Mouse (Mus musculus) embryonic facial prominence, embryonic 14.5 days (tissue): ENCODE measurements around the gene B3gat2. TPM values are rescaled to one million over a fixed set of nuclear protein-coding genes. Genes with fewer than 3 reads are reported as not detected.

Experiments
- ATAC-seq: fragments of 200-750 bp; cut with Nextera tagmentation; 2 replicates; pipeline ENCODE4 v1.8.0; 2017; ENCODE audit warnings: low read depth, moderate number of reproducible peaks, moderate TSS enrichment
- DNase-seq: peaks from one replicate; pipeline ENCODE4 v3.0.0-alpha.2; 2015; ENCODE audit warnings: low spot score
- H3K27ac ChIP-seq: fragments of 300-500 bp; sonication (generic); replicated peaks from 2 replicates; pipeline ENCODE4 v1.5.1; 2014; ENCODE audit warnings: low read depth, mild to moderate bottlenecking, low read length, moderate library complexity
- H3K27me3 ChIP-seq: fragments of 300-500 bp; sonication (generic); replicated peaks from 2 replicates; pipeline ENCODE4 v1.6.1; 2014; ENCODE audit warnings: low read length; ENCODE audit not compliant: control insufficient read depth, insufficient read depth
- H3K36me3 ChIP-seq: fragments of 300-500 bp; sonication (generic); 2 replicates; pipeline ENCODE4 v1.6.1; 2014; ENCODE audit warnings: low read length, mixed read lengths; ENCODE audit not compliant: control insufficient read depth, insufficient read depth
- H3K4me1 ChIP-seq: fragments of 300-500 bp; sonication (generic); 2 replicates; pipeline ENCODE4 v1.6.1; 2014; ENCODE audit warnings: antibody characterized with exemption, low read length; ENCODE audit not compliant: control insufficient read depth, insufficient read depth
- H3K4me2 ChIP-seq: fragments of 300-500 bp; sonication (generic); 2 replicates; pipeline ENCODE4 v1.6.1; 2014; ENCODE audit warnings: low read depth, mild to moderate bottlenecking, low read length, moderate library complexity, mixed read lengths
- H3K4me3 ChIP-seq: fragments of 300-500 bp; sonication (generic); 2 replicates; pipeline ENCODE4 v1.5.1; 2014; ENCODE audit warnings: low read depth, mild to moderate bottlenecking, low read length
- H3K9ac ChIP-seq: fragments of 300-500 bp; sonication (generic); 2 replicates; pipeline ENCODE4 v1.6.1; 2014; ENCODE audit warnings: low read depth, mild to moderate bottlenecking, low read length, moderate library complexity, mixed read lengths
- H3K9me3 ChIP-seq: fragments of 300-500 bp; sonication (generic); 2 replicates; pipeline ENCODE4 v1.6.1; 2016; ENCODE audit warnings: low read length; ENCODE audit not compliant: control insufficient read depth
- WGBS: fragments of 180-500 bp; shearing (Covaris S2); extraction: QIAGEN DNeasy Blood & Tissue Kit; methylation state at CpG from one replicate; pipeline ENCODE4 v1.1.7; 2014; 5-methylcytosine and 5-hydroxymethylcytosine counted together
- polyA plus RNA-seq: library from polyadenylated mRNA; unstranded; fragments of >200 nt; fragmentation: Nextera tagmentation; extraction: Ambion mirVana; gene quantifications from 2 replicates; pipeline ENCODE4 v1.2.1, GENCODE M21; 2014

B3gat2 gene
- polyA plus RNA-seq, 1 experiment from 2014 or later = 0.64 TPM

- no peak overlapping the region for H3K9ac ChIP-seq
- no peak overlapping the region for H3K4me2 ChIP-seq
- DNase-seq = no peak
- ATAC-seq = no peak
- H3K27me3 ChIP-seq = no peaks in the 10 kb centered on the region
- no peak overlapping the region for H3K27ac ChIP-seq
- no peak overlapping the region for H3K4me3 ChIP-seq
- no peaks in the 10 kb centered on the region for H3K4me1 ChIP-seq
- WGBS = 91% methylated on average over 10 of the region's 10 CpGs
- no peaks in the 10 kb centered on the region for H3K9me3 ChIP-seq
- H3K36me3 ChIP-seq = peaks cover 55% of the 10 kb centered on the region
These were observed 83.5 kb downstream of the B3gat2 start for GRCm38 (mm10) chr1:23845007-23845406.

- 71% methylated on average over 10 of the region's 10 CpGs for WGBS
These were observed 84.6 kb downstream of the B3gat2 start for GRCm38 (mm10) chr1:23846044-23846680.

GRCm38 (mm10) chr1:23855623-23856022 is 94.1 kb downstream of the B3gat2 start:
- Histone ChIP-seq H3K4me1 (no peaks in the 10 kb centered on the region), H3K27ac (no peak overlapping the region), H3K4me2 (no peak overlapping the region), H3K9ac (no peak overlapping the region), H3K9me3 (no peaks in the 10 kb centered on the region), H3K27me3 (no peaks in the 10 kb centered on the region), H3K4me3 (no peak overlapping the region), H3K36me3 (peaks cover 53% of the 10 kb centered on the region)
- 78% methylated on average over 3 of the region's 3 CpGs for WGBS
- ATAC-seq (no peak), DNase-seq (no peak)

More at GRCm38 (mm10) chr1:23846044-23846680, 84.6 kb downstream of the B3gat2 start:
- ATAC-seq = peak; percentile 56; the same call in 1 of the 2 replicates
- H3K4me2 ChIP-seq = no peak overlapping the region
- no peak overlapping the region for H3K9ac ChIP-seq
- H3K27ac ChIP-seq = no peak overlapping the region
- no peaks in the 10 kb centered on the region for H3K9me3 ChIP-seq
- no peak overlapping the region for H3K4me3 ChIP-seq
- H3K36me3 ChIP-seq = peaks cover 61% of the 10 kb centered on the region
- no peaks in the 10 kb centered on the region for H3K4me1 ChIP-seq
- no peaks in the 10 kb centered on the region for H3K27me3 ChIP-seq
- peak; percentile 61 for DNase-seq

GRCm38 (mm10) chr1:23860944-23861343 is 99.4 kb downstream of the B3gat2 start:
- ATAC-seq (no peak), DNase-seq (no peak)
- Histone ChIP-seq H3K27me3 (no peaks in the 10 kb centered on the region), H3K36me3 (peaks cover 34% of the 10 kb centered on the region), H3K9ac (no peak overlapping the region), H3K9me3 (no peaks in the 10 kb centered on the region), H3K4me2 (no peak overlapping the region), H3K27ac (no peak overlapping the region), H3K4me3 (no peak overlapping the region), H3K4me1 (no peaks in the 10 kb centered on the region)
- 90% methylated on average over 2 of the region's 2 CpGs for WGBS

GRCm38 (mm10) chr1:23865566-23865965 is 104.0 kb downstream of the B3gat2 start:
- Histone ChIP-seq H3K27ac (no peak overlapping the region), H3K4me3 (no peak overlapping the region), H3K36me3 (peaks cover 8% of the 10 kb centered on the region), H3K4me2 (no peak overlapping the region), H3K4me1 (peaks cover 3% of the 10 kb centered on the region; the same call in 1 of the 2 replicates), H3K27me3 (no peaks in the 10 kb centered on the region), H3K9me3 (no peaks in the 10 kb centered on the region), H3K9ac (no peak overlapping the region)
- WGBS = 93% methylated on average over 7 of the region's 7 CpGs
- DNase-seq = no peak
- ATAC-seq = no peak

GRCm38 (mm10) chr1:23867350-23867862 is 105.9 kb downstream of the B3gat2 start:
- Histone ChIP-seq H3K27ac (no peak overlapping the region), H3K27me3 (no peaks in the 10 kb centered on the region), H3K4me2 (no peak overlapping the region), H3K4me3 (no peak overlapping the region), H3K9me3 (no peaks in the 10 kb centered on the region), H3K9ac (no peak overlapping the region), H3K36me3 (peaks cover 17% of the 10 kb centered on the region), H3K4me1 (peaks cover 3% of the 10 kb centered on the region; the same call in 1 of the 2 replicates)
- DNase-seq = no peak
- ATAC-seq = no peak
- WGBS = 68% methylated on average over 2 of the region's 2 CpGs

- ATAC-seq = no peak
- 100% methylated on average over 1 of the region's 1 CpGs for WGBS
- H3K9ac ChIP-seq = no peak overlapping the region
These were observed 110.6 kb downstream of the B3gat2 start for GRCm38 (mm10) chr1:23872194-23872593.

GRCm38 (mm10) chr1:23882681-23883080 is 121.1 kb downstream of the B3gat2 start:
- Histone ChIP-seq H3K4me2 (no peak overlapping the region), H3K27me3 (no peaks in the 10 kb centered on the region), H3K36me3 (no peaks in the 10 kb centered on the region), H3K4me3 (no peak overlapping the region), H3K9ac (no peak overlapping the region), H3K9me3 (no peaks in the 10 kb centered on the region), H3K27ac (no peak overlapping the region), H3K4me1 (no peaks in the 10 kb centered on the region)
- 96% methylated on average over 1 of the region's 1 CpGs for WGBS
- DNase-seq (no peak), ATAC-seq (no peak)

More at GRCm38 (mm10) chr1:23872194-23872593, 110.6 kb downstream of the B3gat2 start:
- H3K27me3 ChIP-seq = no peaks in the 10 kb centered on the region
- no peak overlapping the region for H3K4me2 ChIP-seq
- H3K4me1 ChIP-seq = peaks cover 2% of the 10 kb centered on the region; the same call in 1 of the 2 replicates
- peaks cover 31% of the 10 kb centered on the region for H3K36me3 ChIP-seq
- H3K9me3 ChIP-seq = no peaks in the 10 kb centered on the region
- H3K27ac ChIP-seq = no peak overlapping the region
- no peak for DNase-seq
- no peak overlapping the region for H3K4me3 ChIP-seq
